Mouse (Mus musculus) forebrain, postnatal 0 days (tissue): ENCODE measurements around the gene Gm19345. TPM values are rescaled to one million over a fixed set of nuclear protein-coding genes. Genes with fewer than 3 reads are reported as not detected.

Experiments
- ATAC-seq: fragments of 200-750 bp; cut with Nextera tagmentation; 2 replicates; pipeline ENCODE4 v1.8.0; 2017; ENCODE audit warnings: mild to moderate bottlenecking, moderate library complexity
- DNase-seq: peaks from one replicate; pipeline ENCODE4 v3.0.0-alpha.2; 2015
- H3K27ac ChIP-seq: fragments of 300-500 bp; sonication (generic); 2 replicates; pipeline ENCODE4 v1.5.1; 2014; ENCODE audit warnings: low read depth, mild to moderate bottlenecking, antibody characterized with exemption, low read length, moderate library complexity, mixed read lengths
- H3K27me3 ChIP-seq: fragments of 300-500 bp; sonication (generic); 2 replicates; pipeline ENCODE4 v1.6.1; 2014; ENCODE audit warnings: mild to moderate bottlenecking, low read length, mixed read lengths; ENCODE audit not compliant: insufficient read depth
- H3K36me3 ChIP-seq: fragments of 300-500 bp; sonication (generic); 2 replicates; pipeline ENCODE4 v1.6.1; 2014; ENCODE audit warnings: mild to moderate bottlenecking, moderate library complexity; ENCODE audit not compliant: insufficient read depth
- H3K4me1 ChIP-seq: fragments of 300-500 bp; sonication (generic); 2 replicates; pipeline ENCODE4 v1.6.1; 2014; ENCODE audit warnings: antibody characterized with exemption; ENCODE audit not compliant: insufficient read depth
- H3K4me2 ChIP-seq: fragments of 300-500 bp; sonication (generic); 2 replicates; pipeline ENCODE4 v1.6.1; 2014; ENCODE audit warnings: low read depth, mild to moderate bottlenecking, moderate library complexity
- H3K4me3 ChIP-seq: fragments of 300-500 bp; sonication (generic); 2 replicates; pipeline ENCODE4 v1.5.1; 2014; ENCODE audit warnings: low read depth, low read length, mixed read lengths
- H3K9ac ChIP-seq: fragments of 300-500 bp; sonication (generic); 2 replicates; pipeline ENCODE4 v1.6.1; 2014; ENCODE audit warnings: mild to moderate bottlenecking
- H3K9me3 ChIP-seq: fragments of 300-500 bp; sonication (generic); 2 replicates; pipeline ENCODE4 v1.6.1; 2016; ENCODE audit warnings: low read length
- CTCF ChIP-seq: sonication (generic); IDR thresholded peaks from 2 replicates; pipeline ENCODE4 v1.5.1; 2016; ENCODE audit warnings: antibody characterized with exemption, control low read depth, low read depth
- WGBS: fragments of 180-500 bp; shearing (Covaris S2); extraction: QIAGEN DNeasy Blood & Tissue Kit; methylation state at CpG from one replicate; pipeline ENCODE4 v1.1.7; 2014; 5-methylcytosine and 5-hydroxymethylcytosine counted together
- polyA plus RNA-seq: library from polyadenylated mRNA; unstranded; fragments of >200 nt; fragmentation: Nextera tagmentation; extraction: Ambion mirVana; gene quantifications from 2 replicates; pipeline ENCODE4 v1.2.1, GENCODE M21; 2015
- total RNA-seq: library from RNA; depleted of rRNA; stranded (reverse); fragments of >200 nt; gene quantifications from 2 replicates; pipeline ENCODE4 v1.2.3, GENCODE M21; 2014

The Gm19345 gene
- total and polyA plus RNA-seq, 2 experiments from 2014 or later: 16.4 to 33.3 TPM

DNA sequence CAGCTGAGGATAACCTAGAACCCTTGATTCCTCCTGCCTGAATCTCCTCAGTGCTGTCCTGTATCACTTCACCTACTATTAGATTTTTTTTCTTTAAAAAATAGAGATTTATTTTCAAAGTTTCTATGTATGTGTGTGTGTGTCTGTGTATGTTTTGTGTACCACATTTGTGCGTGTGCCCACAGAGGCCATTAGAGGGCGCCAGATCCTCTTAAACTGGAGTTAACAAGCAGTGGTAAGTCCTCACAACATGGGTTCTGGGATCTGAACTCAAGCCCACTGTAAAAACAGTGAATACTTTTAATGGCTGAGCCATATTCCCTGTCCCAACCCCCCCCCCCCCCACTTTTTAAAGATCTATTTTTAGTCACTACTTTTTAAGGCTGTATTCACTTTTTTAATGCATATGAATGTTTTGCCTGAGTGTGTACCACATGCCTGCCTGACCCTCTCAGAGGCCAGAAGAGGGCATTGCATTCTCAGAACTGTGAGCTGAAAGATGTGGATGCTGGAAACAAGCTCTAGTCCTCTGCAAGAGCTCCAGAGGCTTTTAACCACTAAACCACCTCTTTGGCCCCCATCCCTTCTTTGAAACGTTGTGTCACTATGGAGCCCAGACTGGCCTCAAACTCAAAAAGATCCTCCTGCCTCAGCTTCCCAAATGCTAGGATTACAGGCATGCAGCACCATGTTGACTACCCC, 31.3 kb upstream of the Gm19345 start:
- no peaks in the 10 kb centered on the region for H3K36me3 ChIP-seq
- no peak overlapping the region for H3K27ac ChIP-seq
- ATAC-seq (no peak), DNase-seq (no peak)
- H3K4me2 ChIP-seq: no peak overlapping the region
- no peak overlapping the region for H3K4me3 ChIP-seq
- no peak overlapping the region for H3K9ac ChIP-seq
- H3K4me1 ChIP-seq: no peaks in the 10 kb centered on the region
- H3K27me3 ChIP-seq: peaks cover 37% of the 10 kb centered on the region
- no peak; the same call in 1 of the 2 replicates for TF ChIP-seq CTCF
- H3K9me3 ChIP-seq: no peaks in the 10 kb centered on the region
- WGBS: 70% methylated on average over 3 of the region's 3 CpGs

DNA sequence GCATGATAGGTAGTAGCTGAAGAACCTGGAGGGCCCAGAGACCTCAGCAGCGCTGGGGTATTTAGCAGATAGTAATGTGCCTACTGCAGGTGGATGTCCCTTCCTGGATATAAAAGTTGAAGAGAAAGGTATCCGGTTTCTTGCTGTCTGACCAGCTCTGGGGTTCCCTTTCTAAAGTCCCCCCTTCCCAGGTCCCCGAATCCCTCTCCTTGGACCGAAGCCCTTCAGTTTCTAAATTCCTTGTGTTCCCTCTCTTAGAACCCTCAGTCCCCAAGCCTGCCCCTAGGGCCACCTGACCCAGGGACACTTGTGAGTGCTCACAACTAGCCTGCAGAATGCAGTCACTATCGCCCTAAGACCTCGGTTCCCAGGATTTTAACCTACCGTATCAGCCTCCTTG, 30.2 kb upstream of the Gm19345 start:
- no peaks in the 10 kb centered on the region for H3K36me3 ChIP-seq
- WGBS: 59% methylated on average over 7 of the region's 7 CpGs
- H3K4me1 ChIP-seq: no peaks in the 10 kb centered on the region
- H3K9ac ChIP-seq: no peak overlapping the region
- no peak for ATAC-seq
- no peak overlapping the region for H3K4me3 ChIP-seq
- H3K27ac ChIP-seq: no peak overlapping the region
- H3K4me2 ChIP-seq: no peak overlapping the region
- no peak for TF ChIP-seq CTCF
- no peaks in the 10 kb centered on the region for H3K9me3 ChIP-seq
- H3K27me3 ChIP-seq: peaks cover 37% of the 10 kb centered on the region
- no peak for DNase-seq

DNA sequence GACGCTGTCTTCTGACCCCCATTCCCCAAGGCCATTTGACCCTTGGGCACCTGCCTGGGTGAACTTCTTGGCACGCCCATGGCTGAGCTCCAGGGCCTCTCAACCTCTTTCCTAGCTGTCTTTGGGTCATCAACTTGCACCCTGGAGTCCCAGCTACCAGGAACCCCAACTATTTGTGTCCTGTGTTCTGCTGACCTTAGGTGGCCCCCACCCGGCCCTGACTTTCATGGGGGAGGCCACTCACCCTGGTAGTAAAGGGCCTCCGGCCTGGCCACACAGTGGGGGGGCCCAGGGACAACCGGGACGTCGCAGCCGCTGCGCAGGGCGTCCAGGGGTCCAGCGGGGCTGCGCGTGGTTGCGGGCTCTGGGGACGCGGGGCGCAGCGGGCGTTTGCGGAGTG, 29.6 kb upstream of the Gm19345 start:
- TF ChIP-seq CTCF: no peak
- Histone ChIP-seq H3K4me3 (peak overlapping the region; percentile 9), H3K27ac (no peak overlapping the region), H3K4me2 (peak overlapping the region; percentile 42), H3K4me1 (no peaks in the 10 kb centered on the region), H3K9me3 (no peaks in the 10 kb centered on the region), H3K27me3 (peaks cover 32% of the 10 kb centered on the region), H3K36me3 (no peaks in the 10 kb centered on the region), H3K9ac (peak overlapping the region; percentile 22; the same call in 1 of the 2 replicates)
- DNase-seq (no peak), ATAC-seq (no peak)
- WGBS: 7% methylated on average over 20 of the region's 20 CpGs

DNA sequence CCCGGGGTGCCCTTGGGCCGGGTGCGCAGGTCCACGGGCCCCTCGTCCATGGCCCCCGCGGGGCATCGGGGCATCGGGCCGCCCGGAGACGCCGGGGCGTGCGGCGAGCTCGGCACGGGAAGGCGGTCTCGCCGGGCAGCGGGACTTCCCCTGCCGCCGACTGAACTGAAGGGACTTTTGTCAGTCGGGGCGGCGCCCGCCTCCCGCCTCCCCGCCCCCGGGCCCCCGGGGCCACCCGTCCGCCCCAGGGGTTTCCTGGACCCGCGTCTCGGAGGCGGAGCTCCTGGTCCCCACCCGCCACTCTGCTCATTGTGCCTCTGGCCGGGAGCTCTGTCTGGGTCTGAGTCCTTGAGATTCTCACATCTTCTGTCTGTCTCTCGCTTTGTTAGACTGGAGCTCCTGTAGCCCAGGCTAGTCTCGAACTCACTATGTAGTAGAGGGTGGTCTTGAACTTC, 29.2 kb upstream of the Gm19345 start, which contains the start of gene Bcl3:
Bcl3 (minus strand) TSS at position 167 of the 455 bp plus-strand sequence.
- Histone ChIP-seq H3K9me3 (no peaks in the 10 kb centered on the region), H3K27ac (no peak within 1 kb of the TSS), H3K36me3 (no peaks in the 10 kb centered on the region), H3K4me3 (peak within 1 kb of the TSS; percentile 9), H3K27me3 (peaks cover 30% of the 10 kb centered on the region), H3K9ac (peak within 1 kb of the TSS; percentile 22; the same call in 1 of the 2 replicates), H3K4me1 (no peaks in the 10 kb centered on the region), H3K4me2 (peak within 1 kb of the TSS; percentile 42)
- DNase-seq (no peak), ATAC-seq (no peak)
- WGBS: 7% methylated on average over 42 of the region's 42 CpGs
- TF ChIP-seq CTCF: no peak

DNA sequence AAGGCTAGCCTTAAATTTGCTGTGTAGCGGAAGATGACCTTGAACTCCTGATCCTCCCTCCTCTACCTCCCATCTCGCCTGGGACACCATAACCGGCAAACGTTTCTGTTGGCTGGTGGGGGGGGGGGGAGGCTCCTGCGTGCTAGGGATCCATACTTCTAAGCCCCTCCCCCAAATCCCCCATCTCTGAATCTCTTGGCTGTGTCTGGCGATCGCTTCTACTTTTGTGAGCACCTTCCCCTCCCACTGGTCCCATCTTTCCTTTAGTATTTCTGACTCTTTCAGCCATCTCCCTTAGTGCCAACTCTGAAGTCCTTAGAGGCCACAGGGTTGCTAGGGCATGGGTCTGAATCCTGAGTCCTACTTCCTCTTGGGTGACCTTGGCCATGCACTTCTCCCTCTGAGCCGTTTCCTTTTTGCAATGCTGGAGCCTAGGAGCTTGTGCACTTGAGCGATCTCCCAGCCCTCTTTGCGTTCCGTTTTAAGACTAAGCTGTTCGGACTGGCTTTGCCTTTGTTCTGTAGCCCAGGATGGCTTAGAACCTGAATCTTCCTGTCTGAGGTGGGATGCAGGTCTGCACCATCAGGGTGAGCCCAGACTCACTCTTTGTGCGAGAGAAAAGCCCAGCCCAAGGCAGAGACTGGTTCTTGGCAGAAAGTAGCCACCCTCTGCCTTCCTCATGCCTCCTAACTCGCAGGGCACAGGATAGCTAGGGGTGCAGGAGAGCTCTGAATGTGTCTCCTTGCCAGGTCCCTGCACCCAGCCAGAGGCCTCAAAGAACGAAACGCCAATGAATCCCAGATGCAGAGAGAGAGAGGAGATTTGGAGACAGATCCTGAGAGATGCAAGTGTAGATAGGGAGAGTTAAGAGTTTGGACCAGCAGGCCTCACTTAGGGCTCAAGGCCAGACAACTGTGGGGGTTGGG, 28.3 kb upstream of the Gm19345 start:
- H3K27me3 ChIP-seq: peaks cover 30% of the 10 kb centered on the region
- H3K4me1 ChIP-seq: no peaks in the 10 kb centered on the region
- no peak overlapping the region for H3K4me2 ChIP-seq
- no peak for TF ChIP-seq CTCF
- H3K9me3 ChIP-seq: no peaks in the 10 kb centered on the region
- H3K4me3 ChIP-seq: no peak overlapping the region
- 27% methylated on average over 16 of the region's 16 CpGs for WGBS
- ATAC-seq (no peak), DNase-seq (no peak)
- H3K36me3 ChIP-seq: no peaks in the 10 kb centered on the region
- no peak overlapping the region for H3K27ac ChIP-seq
- H3K9ac ChIP-seq: no peak overlapping the region

DNA sequence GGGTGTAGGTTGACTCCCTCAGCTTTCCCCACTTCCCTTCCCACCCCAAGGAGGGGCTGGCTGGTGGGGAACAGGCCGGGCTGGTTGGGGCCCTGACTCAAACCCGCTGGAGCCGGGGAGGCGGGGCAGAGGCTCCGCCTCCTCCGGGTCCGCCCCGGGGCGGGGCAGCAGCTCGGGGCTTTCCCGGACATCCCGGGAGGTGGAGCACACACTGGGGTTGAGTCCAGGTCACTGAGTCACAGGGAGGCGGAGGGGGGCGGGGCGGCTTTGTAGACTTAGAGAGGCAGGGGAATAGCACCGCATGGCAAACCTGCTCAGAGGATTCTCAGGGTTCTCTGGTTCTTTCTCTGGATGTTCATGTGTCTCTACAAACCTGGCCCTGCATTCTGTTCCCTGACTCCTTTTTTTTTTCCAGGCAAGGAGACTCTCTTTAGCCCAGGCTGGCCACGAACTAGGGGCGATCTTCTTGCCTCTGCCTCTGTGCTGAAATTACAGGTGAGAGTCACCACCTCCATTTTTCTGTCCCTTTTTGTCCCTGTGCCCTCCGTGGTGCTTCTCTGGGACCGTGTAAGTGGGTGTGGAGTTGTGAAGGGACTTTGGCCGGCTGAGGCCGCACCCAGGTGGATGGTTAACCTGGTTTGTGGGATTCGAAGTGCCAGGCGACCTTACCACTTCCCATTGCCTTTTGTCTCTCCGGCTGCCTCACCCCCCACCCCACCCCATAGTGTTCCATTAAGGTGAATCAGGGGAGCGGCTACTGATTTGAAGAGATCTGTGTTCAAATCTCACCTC, 27.4 kb upstream of the Gm19345 start:
- Histone ChIP-seq H3K27me3 (peaks cover 30% of the 10 kb centered on the region), H3K4me3 (no peak overlapping the region), H3K27ac (no peak overlapping the region), H3K9ac (no peak overlapping the region), H3K9me3 (no peaks in the 10 kb centered on the region), H3K36me3 (no peaks in the 10 kb centered on the region), H3K4me2 (no peak overlapping the region), H3K4me1 (no peaks in the 10 kb centered on the region)
- DNase-seq (no peak), ATAC-seq (0 out of 2 replicates have a peak, but pooled peaks have one; percentile 10)
- 28% methylated on average over 26 of the region's 26 CpGs for WGBS
- no peak for TF ChIP-seq CTCF
